Mouse (Mus musculus): ENCODE results near the gene Gm28539. TPM values are rescaled to one million over a fixed set of nuclear protein-coding genes. Genes with fewer than 3 reads are reported as not detected.
A peak's percentile ranks its signal among the peaks of the same experiment; 100 is the strongest.

Gene Gm28539
- total and polyA plus RNA-seq, 3 experiments, result not detected

GRCm38 (mm10) chr16:18822356-18822755 is 14.0 kb upstream of the Gm28539 start:
- Histone ChIP-seq H3K36me3 (replicated peaks) (peaks cover 99% of the 10 kb centered on the region), H3K27me3 (ENCODE audit: insufficient read depth, low read length) (no peaks in the 10 kb centered on the region)
- DNase-seq (ENCODE audit: low spot score), result no peak

DNA sequence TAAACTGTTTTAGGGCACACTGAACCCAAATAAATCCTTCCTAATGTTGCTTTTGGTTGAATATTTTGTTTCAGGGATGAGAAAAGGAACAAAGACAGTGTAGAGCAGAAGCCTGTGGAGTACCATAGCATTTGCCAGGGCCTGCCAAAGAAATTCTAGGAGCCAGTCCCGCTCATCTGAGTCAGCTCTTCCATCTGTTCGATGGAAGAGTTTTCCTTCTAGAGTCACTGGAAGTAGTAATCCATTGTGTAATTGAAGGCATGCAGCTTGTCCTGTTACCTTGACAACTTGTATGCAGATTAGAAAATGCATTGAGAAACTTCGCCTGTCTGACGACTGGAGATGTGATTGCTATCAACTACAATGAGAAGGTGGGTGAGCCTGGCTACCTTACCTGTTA is 13.5 kb upstream of the Gm28539 start:
- Histone ChIP-seq H3K27me3 (ENCODE audit: insufficient read depth, low read length) (no peaks in the 10 kb centered on the region), H3K4me3 (ENCODE audit: low read depth, low read length) (no peak overlapping the region), H3K36me3 (replicated peaks) (peaks cover 99% of the 10 kb centered on the region), H3K4me1 (ENCODE audit: insufficient read depth, low read depth, low read length) (peaks cover 6% of the 10 kb centered on the region; the same call in 1 of the 2 replicates), H3K9me3 (replicated peaks) (no peaks in the 10 kb centered on the region)
- TF ChIP-seq GATA2 (IDR thresholded peaks at IDR 0.05; ENCODE audit: borderline replicate concordance, low read depth, low read length), result no peak
- DNase-seq (ENCODE audit: low spot score) (no peak), ATAC-seq (ENCODE audit: extremely low read depth, insufficient number of reproducible peaks, low FRiP score, poor library complexity, severe bottlenecking) (no peak)

More at GRCm38 (mm10) chr16:18822356-18822755, 14.0 kb upstream of the Gm28539 start:
- H3K4me1 ChIP-seq (ENCODE audit: insufficient read depth, low read depth, low read length), result peaks cover 6% of the 10 kb centered on the region; the same call in 1 of the 2 replicates
- no peak overlapping the region for H3K4me3 ChIP-seq (ENCODE audit: low read depth, low read length)
- TF ChIP-seq GATA1 (IDR thresholded peaks at IDR 0.05; ENCODE audit: borderline replicate concordance, low read length) (no peak), GATA2 (IDR thresholded peaks at IDR 0.05; ENCODE audit: borderline replicate concordance, low read depth, low read length) (no peak), TAL1 (conservative IDR thresholded peaks at IDR 0.05; ENCODE audit: low read depth, low read length) (no peak), CTCF (IDR thresholded peaks at IDR 0.05; ENCODE audit: low read depth, low read length) (no peak), POLR2AphosphoS5 (IDR thresholded peaks at IDR 0.05; ENCODE audit: insufficient replicate concordance, low read depth, low read length) (no peak)
- no peak for ATAC-seq (ENCODE audit: extremely low read depth, insufficient number of reproducible peaks, low FRiP score, poor library complexity, severe bottlenecking)
- no peaks in the 10 kb centered on the region for H3K9me3 ChIP-seq (replicated peaks)

- DNase-seq (ENCODE audit: low spot score) (no peak), ATAC-seq (ENCODE audit: extremely low read depth, insufficient number of reproducible peaks, low FRiP score, poor library complexity, severe bottlenecking) (no peak)
- Histone ChIP-seq H3K4me1 (ENCODE audit: insufficient read depth, low read depth, low read length) (no peaks in the 10 kb centered on the region), H3K36me3 (replicated peaks) (peaks cover 97% of the 10 kb centered on the region), H3K4me3 (ENCODE audit: low read depth, low read length) (no peak overlapping the region), H3K9me3 (replicated peaks) (no peaks in the 10 kb centered on the region), H3K27me3 (ENCODE audit: insufficient read depth, low read length) (no peaks in the 10 kb centered on the region)
- TF ChIP-seq TAL1 (conservative IDR thresholded peaks at IDR 0.05; ENCODE audit: low read depth, low read length), result no peak
- TF ChIP-seq CTCF (IDR thresholded peaks at IDR 0.05; ENCODE audit: low read depth, low read length), result no peak
- TF ChIP-seq GATA1 (IDR thresholded peaks at IDR 0.05; ENCODE audit: borderline replicate concordance, low read length), result no peak
- no peak for TF ChIP-seq POLR2AphosphoS5 (IDR thresholded peaks at IDR 0.05; ENCODE audit: insufficient replicate concordance, low read depth, low read length)
- TF ChIP-seq GATA2 (IDR thresholded peaks at IDR 0.05; ENCODE audit: borderline replicate concordance, low read depth, low read length), result no peak
Measured at GRCm38 (mm10) chr16:18828630-18829029, 7.8 kb upstream of the Gm28539 start.

DNA sequence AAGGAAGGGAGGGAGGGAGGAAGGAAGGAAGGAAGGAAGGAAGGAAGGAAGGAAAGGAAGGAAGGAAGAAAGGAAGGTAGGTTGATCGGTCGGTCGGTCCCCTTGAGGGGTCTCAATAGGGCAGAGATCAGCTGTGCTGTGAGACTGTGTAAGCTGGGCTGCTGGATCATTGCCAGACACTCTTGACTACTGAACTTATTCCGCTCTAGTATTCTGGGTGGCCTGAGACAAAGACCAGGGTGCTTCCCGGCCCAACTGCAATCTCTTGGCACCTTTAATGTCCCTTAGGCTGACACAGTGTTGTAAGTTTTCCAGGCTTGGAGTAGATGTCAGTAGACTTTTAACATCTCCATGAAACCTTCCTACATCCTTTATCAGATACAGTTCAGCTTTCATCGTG is 7.3 kb upstream of the Gm28539 start:
- peaks cover 97% of the 10 kb centered on the region for H3K36me3 ChIP-seq (replicated peaks)
- DNase-seq (ENCODE audit: low spot score) (no peak), ATAC-seq (ENCODE audit: extremely low read depth, insufficient number of reproducible peaks, low FRiP score, poor library complexity, severe bottlenecking) (no peak)
- TF ChIP-seq TAL1 (conservative IDR thresholded peaks at IDR 0.05; ENCODE audit: low read depth, low read length), result no peak
- TF ChIP-seq GATA1 (IDR thresholded peaks at IDR 0.05; ENCODE audit: borderline replicate concordance, low read length), result no peak
- TF ChIP-seq GATA2 (IDR thresholded peaks at IDR 0.05; ENCODE audit: borderline replicate concordance, low read depth, low read length), result no peak
- TF ChIP-seq POLR2AphosphoS5 (IDR thresholded peaks at IDR 0.05; ENCODE audit: insufficient replicate concordance, low read depth, low read length), result no peak
- TF ChIP-seq CTCF (IDR thresholded peaks at IDR 0.05; ENCODE audit: low read depth, low read length), result no peak
- H3K4me3 ChIP-seq (ENCODE audit: low read depth, low read length), result no peak overlapping the region
- no peaks in the 10 kb centered on the region for H3K9me3 ChIP-seq (replicated peaks)
- no peaks in the 10 kb centered on the region for H3K4me1 ChIP-seq (ENCODE audit: insufficient read depth, low read depth, low read length)
- H3K27me3 ChIP-seq (ENCODE audit: insufficient read depth, low read length), result no peaks in the 10 kb centered on the region

- H3K4me3 ChIP-seq (ENCODE audit: low read depth, low read length), result no peak overlapping the region
- no peaks in the 10 kb centered on the region for H3K9me3 ChIP-seq (replicated peaks)
- no peaks in the 10 kb centered on the region for H3K27me3 ChIP-seq (ENCODE audit: insufficient read depth, low read length)
- no peak for ATAC-seq (ENCODE audit: extremely low read depth, insufficient number of reproducible peaks, low FRiP score, poor library complexity, severe bottlenecking)
- H3K36me3 ChIP-seq (replicated peaks), result peaks cover 78% of the 10 kb centered on the region
- H3K4me1 ChIP-seq (ENCODE audit: insufficient read depth, low read depth, low read length), result peaks cover 22% of the 10 kb centered on the region
- no peak for DNase-seq (ENCODE audit: low spot score)
- TF ChIP-seq GATA2 (IDR thresholded peaks at IDR 0.05; ENCODE audit: borderline replicate concordance, low read depth, low read length) (no peak), TAL1 (conservative IDR thresholded peaks at IDR 0.05; ENCODE audit: low read depth, low read length) (no peak), CTCF (IDR thresholded peaks at IDR 0.05; ENCODE audit: low read depth, low read length) (no peak), POLR2AphosphoS5 (IDR thresholded peaks at IDR 0.05; ENCODE audit: insufficient replicate concordance, low read depth, low read length) (no peak), GATA1 (IDR thresholded peaks at IDR 0.05; ENCODE audit: borderline replicate concordance, low read length) (no peak)
Measured at GRCm38 (mm10) chr16:18833486-18833885, 2.9 kb upstream of the Gm28539 start.

DNA sequence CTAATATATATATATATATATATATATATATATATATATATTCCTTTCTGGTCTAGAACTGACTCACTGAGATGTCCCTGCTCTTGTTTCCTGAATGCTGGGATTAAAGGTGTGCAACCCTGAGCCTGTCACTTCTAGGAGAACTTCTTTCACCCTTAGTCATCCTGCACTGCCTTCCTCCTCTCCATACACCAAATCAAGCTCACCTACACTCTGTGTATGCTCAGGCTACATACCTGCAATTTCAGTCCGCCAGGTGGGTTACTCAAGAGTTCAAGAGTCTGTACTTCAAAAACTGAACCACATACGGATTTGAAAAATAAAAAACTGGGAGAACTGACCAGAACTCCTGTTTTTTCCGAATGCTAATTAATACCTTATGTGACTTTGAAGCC is 314 bp upstream of the Gm28539 start:
- DNase-seq (ENCODE audit: low spot score) (no peak), ATAC-seq (ENCODE audit: extremely low read depth, insufficient number of reproducible peaks, low FRiP score, poor library complexity, severe bottlenecking) (no peak)
- H3K4me1 ChIP-seq (ENCODE audit: insufficient read depth, low read depth, low read length), result peaks cover 27% of the 10 kb centered on the region
- H3K27me3 ChIP-seq (ENCODE audit: insufficient read depth, low read length), result no peaks in the 10 kb centered on the region
- H3K9me3 ChIP-seq (replicated peaks), result no peaks in the 10 kb centered on the region
- peak overlapping the region; percentile 91 for H3K4me3 ChIP-seq (ENCODE audit: low read depth, low read length)
- peaks cover 71% of the 10 kb centered on the region for H3K36me3 ChIP-seq (replicated peaks)
- no peak for TF ChIP-seq GATA1 (IDR thresholded peaks at IDR 0.05; ENCODE audit: borderline replicate concordance, low read length)
- no peak for TF ChIP-seq POLR2AphosphoS5 (IDR thresholded peaks at IDR 0.05; ENCODE audit: insufficient replicate concordance, low read depth, low read length)
- no peak for TF ChIP-seq TAL1 (conservative IDR thresholded peaks at IDR 0.05; ENCODE audit: low read depth, low read length)
- no peak for TF ChIP-seq GATA2 (IDR thresholded peaks at IDR 0.05; ENCODE audit: borderline replicate concordance, low read depth, low read length)

GRCm38 (mm10) chr16:18838346-18838745 is 2.0 kb downstream of the Gm28539 start:
- TF ChIP-seq TAL1 (conservative IDR thresholded peaks at IDR 0.05; ENCODE audit: low read depth, low read length), result no peak
- ATAC-seq (ENCODE audit: extremely low read depth, insufficient number of reproducible peaks, low FRiP score, poor library complexity, severe bottlenecking), result no peak
- DNase-seq (ENCODE audit: low spot score), result no peak
- no peak overlapping the region for H3K4me3 ChIP-seq (ENCODE audit: low read depth, low read length)
- no peaks in the 10 kb centered on the region for H3K9me3 ChIP-seq (replicated peaks)
- H3K27me3 ChIP-seq (ENCODE audit: insufficient read depth, low read length), result no peaks in the 10 kb centered on the region
- peaks cover 27% of the 10 kb centered on the region for H3K4me1 ChIP-seq (ENCODE audit: insufficient read depth, low read depth, low read length)
- H3K36me3 ChIP-seq (replicated peaks), result peaks cover 55% of the 10 kb centered on the region

Measured in G1E (cell line).